Mouse (Mus musculus): Measurements from ENCODE around the gene Itpr3. TPM values are rescaled to one million over a fixed set of nuclear protein-coding genes. Genes with fewer than 3 reads are reported as not detected.

Itpr3 gene
- total RNA-seq, 2 experiments from 2014 or later, result 3.0 to 3.4 TPM

- ATAC-seq (replicated peaks; ENCODE audit: low FRiP score, low TSS enrichment, poor library complexity, severe bottlenecking), result no peak
These were observed 74.1 kb downstream of the Itpr3 start for GRCm38 (mm10) chr17:27131240-27131665.

- no peak for ATAC-seq (replicated peaks; ENCODE audit: low FRiP score, low TSS enrichment, poor library complexity, severe bottlenecking)
These were observed 75.1 kb downstream of the Itpr3 start for GRCm38 (mm10) chr17:27132238-27132637.

- ATAC-seq (replicated peaks; ENCODE audit: low FRiP score, low TSS enrichment, poor library complexity, severe bottlenecking), result peak; percentile 84
These were observed 76.5 kb downstream of the Itpr3 start, which contains the start of gene Uqcc2 for GRCm38 (mm10) chr17:27133551-27134141. Gene Uqcc2, minus strand, starts transcription at chr17:27133916.

GRCm38 (mm10) chr17:27134187-27134586 is 77.1 kb downstream of the Itpr3 start:
- ATAC-seq (replicated peaks; ENCODE audit: low FRiP score, low TSS enrichment, poor library complexity, severe bottlenecking), result no peak

GRCm38 (mm10) chr17:27134715-27135114 is 77.6 kb downstream of the Itpr3 start:
- ATAC-seq (replicated peaks; ENCODE audit: low FRiP score, low TSS enrichment, poor library complexity, severe bottlenecking), result no peak

- ATAC-seq (replicated peaks; ENCODE audit: low FRiP score, low TSS enrichment, poor library complexity, severe bottlenecking), result no peak
These were observed 81.3 kb downstream of the Itpr3 start for GRCm38 (mm10) chr17:27138396-27138795.

GRCm38 (mm10) chr17:27139304-27139703 is 82.2 kb downstream of the Itpr3 start:
- no peak for ATAC-seq (replicated peaks; ENCODE audit: low FRiP score, low TSS enrichment, poor library complexity, severe bottlenecking)

- ATAC-seq (replicated peaks; ENCODE audit: low FRiP score, low TSS enrichment, poor library complexity, severe bottlenecking), result no peak
These were observed 83.2 kb downstream of the Itpr3 start for GRCm38 (mm10) chr17:27140262-27140661.

GRCm38 (mm10) chr17:27141971-27142450 is 84.9 kb downstream of the Itpr3 start:
- ATAC-seq (replicated peaks; ENCODE audit: low FRiP score, low TSS enrichment, poor library complexity, severe bottlenecking), result no peak

- ATAC-seq (replicated peaks; ENCODE audit: low FRiP score, low TSS enrichment, poor library complexity, severe bottlenecking), result no peak
These were observed 87.0 kb downstream of the Itpr3 start for GRCm38 (mm10) chr17:27144152-27144551.

- ATAC-seq (replicated peaks; ENCODE audit: low FRiP score, low TSS enrichment, poor library complexity, severe bottlenecking), result no peak
These were observed 89.3 kb downstream of the Itpr3 start for GRCm38 (mm10) chr17:27146323-27146923.

GRCm38 (mm10) chr17:27150871-27151270 is 93.8 kb downstream of the Itpr3 start:
- no peak for ATAC-seq (replicated peaks; ENCODE audit: low FRiP score, low TSS enrichment, poor library complexity, severe bottlenecking)

GRCm38 (mm10) chr17:27151411-27151810 is 94.3 kb downstream of the Itpr3 start:
- ATAC-seq (replicated peaks; ENCODE audit: low FRiP score, low TSS enrichment, poor library complexity, severe bottlenecking), result no peak

GRCm38 (mm10) chr17:27152976-27153723 is 96.0 kb downstream of the Itpr3 start:
- ATAC-seq (replicated peaks; ENCODE audit: low FRiP score, low TSS enrichment, poor library complexity, severe bottlenecking), result peak; percentile 90

GRCm38 (mm10) chr17:27153773-27154193 is 96.7 kb downstream of the Itpr3 start:
- no peak for ATAC-seq (replicated peaks; ENCODE audit: low FRiP score, low TSS enrichment, poor library complexity, severe bottlenecking)

GRCm38 (mm10) chr17:27154256-27154655 is 97.2 kb downstream of the Itpr3 start:
- ATAC-seq (replicated peaks; ENCODE audit: low FRiP score, low TSS enrichment, poor library complexity, severe bottlenecking), result no peak

GRCm38 (mm10) chr17:27154881-27155280 is 97.8 kb downstream of the Itpr3 start:
- no peak for ATAC-seq (replicated peaks; ENCODE audit: low FRiP score, low TSS enrichment, poor library complexity, severe bottlenecking)

GRCm38 (mm10) chr17:27155752-27156151 is 98.6 kb downstream of the Itpr3 start:
- ATAC-seq (replicated peaks; ENCODE audit: low FRiP score, low TSS enrichment, poor library complexity, severe bottlenecking), result no peak

- ATAC-seq (replicated peaks; ENCODE audit: low FRiP score, low TSS enrichment, poor library complexity, severe bottlenecking), result no peak
These were observed 101.3 kb downstream of the Itpr3 start for GRCm38 (mm10) chr17:27158439-27158838.

GRCm38 (mm10) chr17:27159169-27159568 is 102.1 kb downstream of the Itpr3 start:
- ATAC-seq (replicated peaks; ENCODE audit: low FRiP score, low TSS enrichment, poor library complexity, severe bottlenecking), result no peak

Measured in megakaryocyte-erythroid progenitor cell, adult 5-6 weeks (primary cell).